Mouse (Mus musculus) cerebellum, adult 2 months (tissue): Measurements from ENCODE around the gene Spata32. TPM values are rescaled to one million over a fixed set of nuclear protein-coding genes. Genes with fewer than 3 reads are reported as not detected.

ENCODE experiments used
- DNase-seq, 2 experiments: peaks; one replicate each; pipeline ENCODE4 v3.0.0; 2021
- H3K27ac ChIP-seq: fragments of 200-500 bp; 2 replicates; pipeline ENCODE4 v1.5.1; 2012; ENCODE audit warnings: low read length, control low read depth, inconsistent platforms; ENCODE audit not compliant: insufficient read depth
- H3K27me3 ChIP-seq: fragments of 200-500 bp; 2 replicates; pipeline ENCODE4 v1.6.1; 2012; ENCODE audit warnings: inconsistent platforms, mild to moderate bottlenecking, low read length, moderate library complexity; ENCODE audit not compliant: control insufficient read depth, insufficient read depth
- H3K4me1 ChIP-seq: fragments of 200-500 bp; 2 replicates; pipeline ENCODE4 v1.6.1; 2011; ENCODE audit warnings: low read length; ENCODE audit not compliant: control insufficient read depth, insufficient read depth
- H3K4me3 ChIP-seq: fragments of 200-500 bp; replicated peaks from 2 replicates; pipeline ENCODE3; 2011; ENCODE audit warnings: mild to moderate bottlenecking, low read depth, low read length, control low read depth; ENCODE audit not compliant: insufficient read depth
- CTCF ChIP-seq: fragments of 200-500 bp; IDR thresholded peaks from 2 replicates; pipeline ENCODE4 v1.5.1; 2011; ENCODE audit warnings: low read depth, mild to moderate bottlenecking, control low read depth, low read length, moderate library complexity, borderline replicate concordance; ENCODE audit not compliant: insufficient read depth
- POLR2A ChIP-seq: fragments of 200-500 bp; IDR thresholded peaks from 2 replicates; pipeline ENCODE4 v1.6.1; 2011; ENCODE audit warnings: low read length, control low read depth, borderline replicate concordance; ENCODE audit not compliant: insufficient read depth
- WGBS: fragments of 180-500 bp; shearing (Covaris S2); methylation state at CpG from one replicate; pipeline ENCODE4 v1.1.7; 2018; 5-methylcytosine and 5-hydroxymethylcytosine counted together
- polyA plus RNA-seq: library from polyadenylated mRNA; depleted of rRNA; stranded (reverse); fragments of >200 nt; gene quantifications from 2 replicates; pipeline ENCODE4 v1.2.3, GENCODE M21; 2012; rRNA removed

Spata32 gene
- polyA plus RNA-seq, 1 experiment = 2.7 TPM

DNA sequence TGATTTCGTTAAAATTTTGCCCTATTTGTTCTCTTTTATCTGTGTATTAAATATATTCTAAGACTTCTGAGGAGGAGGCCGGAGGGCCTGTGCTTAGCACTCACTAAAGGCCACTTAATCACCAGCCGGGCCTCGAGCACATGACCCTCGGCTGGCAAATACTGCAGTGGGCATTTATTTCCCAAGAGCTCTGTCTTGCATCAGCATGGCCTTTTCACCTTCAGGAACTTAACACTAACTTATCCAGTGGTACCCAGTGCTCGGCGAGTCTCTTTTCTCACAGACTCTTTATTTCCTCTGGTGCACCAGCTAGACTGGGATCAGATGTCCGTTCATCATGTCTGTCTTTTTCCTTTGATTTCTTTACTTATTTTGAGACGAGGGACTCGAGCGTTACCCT lies 57.5 kb downstream of the Spata32 start:
- no peaks in the 10 kb centered on the region for H3K27me3 ChIP-seq
- DNase-seq = no peak
- WGBS = 94% methylated on average over 11 of the region's 11 CpGs
- peaks cover 6% of the 10 kb centered on the region; the same call in 1 of the 2 replicates for H3K4me1 ChIP-seq
- no peak overlapping the region for H3K4me3 ChIP-seq
- TF ChIP-seq POLR2A (no peak), CTCF (no peak)
- no peak overlapping the region for H3K27ac ChIP-seq

DNA sequence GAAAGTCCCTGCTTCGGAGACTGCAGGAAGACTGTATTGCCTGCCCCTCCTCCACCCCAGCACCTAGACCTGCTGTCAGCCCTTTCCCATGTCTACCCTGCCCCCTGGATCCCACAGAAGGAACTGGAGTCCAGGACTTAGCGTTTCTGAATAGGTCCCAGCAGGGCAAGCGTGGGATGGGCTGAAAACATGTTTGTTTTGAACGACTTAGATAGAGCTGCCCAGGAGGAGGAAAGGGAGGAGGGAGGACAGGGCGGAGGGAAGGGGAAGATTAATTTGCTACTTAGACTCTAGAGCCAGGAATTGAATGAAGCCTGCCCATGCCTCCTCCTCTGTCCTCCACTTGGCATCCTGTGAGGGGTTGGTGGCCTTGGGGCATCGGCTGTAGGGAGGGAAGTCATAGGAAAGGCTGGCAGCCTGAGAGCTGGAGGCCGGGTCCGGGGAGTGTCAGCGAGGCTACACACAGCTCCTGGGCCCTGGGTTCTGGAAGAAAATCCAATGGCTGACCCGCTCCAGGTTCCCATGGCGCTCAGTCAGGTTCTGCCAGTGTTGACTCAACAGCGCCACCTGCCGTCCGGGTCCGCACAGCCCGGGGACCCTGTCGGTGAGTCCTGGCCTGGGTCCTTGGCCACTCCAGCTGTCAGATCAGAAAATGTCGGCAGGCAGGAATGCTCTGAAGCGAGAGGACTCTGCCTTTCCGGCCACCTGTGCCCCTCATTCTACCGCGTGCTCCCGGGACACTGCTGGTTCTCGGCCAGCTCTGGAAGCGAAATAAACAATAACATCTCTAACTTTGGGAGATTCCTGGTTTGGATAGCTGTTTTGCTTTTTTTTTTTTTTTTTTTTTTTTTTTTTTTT lies 59.4 kb downstream of the Spata32 start:
- 2% methylated on average over 25 of the region's 25 CpGs for WGBS
- Histone ChIP-seq H3K27me3 (no peaks in the 10 kb centered on the region), H3K4me3 (peak overlapping the region; percentile 51), H3K27ac (peak overlapping the region; percentile 74), H3K4me1 (peaks cover 6% of the 10 kb centered on the region; the same call in 1 of the 2 replicates)
- 0 out of 2 replicates have a peak, but pooled peaks have one; percentile 17 for TF ChIP-seq POLR2A
- TF ChIP-seq CTCF = peak; percentile 99
- peak; percentile 94 to 98 for DNase-seq

Other genes with a start within 250 kb of the Spata32 start
- 58.8 and 63.2 TPM in 2 replicates for gene Nmt1, start 190.2 kb downstream of the Spata32 start, polyA plus RNA-seq
- gene Dcakd, start 190.1 kb downstream of the Spata32 start, polyA plus RNA-seq = 58.3 and 63.6 TPM in 2 replicates
- 11.8 and 13.1 TPM in 2 replicates for gene Plcd3, start 116.8 kb downstream of the Spata32 start, polyA plus RNA-seq
- 60.4 and 61.5 TPM in 2 replicates for gene Acbd4, start 116.8 kb downstream of the Spata32 start, polyA plus RNA-seq
- gene Hexim1, start 102.2 kb downstream of the Spata32 start, polyA plus RNA-seq = 25.5 and 28.8 TPM in 2 replicates
- gene Hexim2, start 86.0 kb downstream of the Spata32 start, polyA plus RNA-seq = 20.9 and 23.0 TPM in 2 replicates
- gene Fmnl1, start 47.3 kb downstream of the Spata32 start, polyA plus RNA-seq = 63.7 and 71.1 TPM in 2 replicates
- 9.4 and 10.0 TPM in 2 replicates for gene 1700023F06Rik, start 9.9 kb downstream of the Spata32 start, polyA plus RNA-seq
- 6.0 and 6.1 TPM in 2 replicates for gene Map3k14, start 49.0 kb upstream of the Spata32 start, polyA plus RNA-seq
- gene Arhgap27, start 145.3 kb upstream of the Spata32 start, polyA plus RNA-seq = 20.7 and 21.1 TPM in 2 replicates
- 18.5 and 19.1 TPM in 2 replicates for gene Plekhm1, start 194.3 kb upstream of the Spata32 start, polyA plus RNA-seq